Mouse (Mus musculus) midbrain, postnatal 0 days (tissue): ENCODE measurements at regions not wholly inside any gene's neighbourhood (a gene's known extent, or its start where the extent isn't known, plus 50 kb on each side); places are given as distances from the start of the nearest gene placed in this dataset.

Experiments
- ATAC-seq: fragments of 200-750 bp; cut with Nextera tagmentation; 2 replicates; pipeline ENCODE4 v1.8.0; 2017; ENCODE audit warnings: moderate number of reproducible peaks, mild to moderate bottlenecking, moderate TSS enrichment, moderate library complexity; ENCODE audit not compliant: low FRiP score
- DNase-seq: peaks from one replicate; pipeline ENCODE4 v3.0.0-alpha.2; 2015; ENCODE audit warnings: low spot score
- H3K27ac ChIP-seq: fragments of 300-500 bp; sonication (generic); 2 replicates; pipeline ENCODE4 v1.5.1; 2014; ENCODE audit warnings: low read depth, mild to moderate bottlenecking, low read length, mixed read lengths
- H3K27me3 ChIP-seq: fragments of 300-500 bp; sonication (generic); 2 replicates; pipeline ENCODE4 v1.6.1; 2014; ENCODE audit warnings: low read length, control low read depth, mixed read lengths; ENCODE audit not compliant: insufficient read depth
- H3K36me3 ChIP-seq: fragments of 300-500 bp; sonication (generic); 2 replicates; pipeline ENCODE4 v1.6.1; 2014; ENCODE audit warnings: low read length, control low read depth, mixed read lengths; ENCODE audit not compliant: insufficient read depth
- H3K4me1 ChIP-seq: fragments of 300-500 bp; sonication (generic); 2 replicates; pipeline ENCODE4 v1.6.1; 2014; ENCODE audit warnings: mild to moderate bottlenecking, control low read depth, antibody characterized with exemption, low read length, mixed read lengths; ENCODE audit not compliant: insufficient read depth
- H3K4me2 ChIP-seq: fragments of 300-500 bp; sonication (generic); 2 replicates; pipeline ENCODE4 v1.6.1; 2014; ENCODE audit warnings: low read depth, mild to moderate bottlenecking, low read length, mixed read lengths; ENCODE audit not compliant: poor library complexity, severe bottlenecking
- H3K4me3 ChIP-seq: fragments of 300-500 bp; sonication (generic); 2 replicates; pipeline ENCODE4 v1.5.1; 2014; ENCODE audit warnings: low read depth, mild to moderate bottlenecking, low read length, moderate library complexity
- H3K9ac ChIP-seq: fragments of 300-500 bp; sonication (generic); replicated peaks from 2 replicates; pipeline ENCODE4 v1.6.1; 2014; ENCODE audit warnings: mild to moderate bottlenecking, low read length, moderate library complexity, mixed read lengths; ENCODE audit not compliant: poor library complexity, severe bottlenecking
- H3K9me3 ChIP-seq: fragments of 300-500 bp; sonication (generic); 2 replicates; pipeline ENCODE4 v1.6.1; 2016; ENCODE audit warnings: low read length, control low read depth
- CTCF ChIP-seq: IDR thresholded peaks from 2 replicates; pipeline ENCODE4 v1.5.1; 2016; ENCODE audit warnings: antibody characterized with exemption, mild to moderate bottlenecking
- WGBS: fragments of 180-500 bp; shearing (Covaris S2); extraction: QIAGEN DNeasy Blood & Tissue Kit; methylation state at CpG from one replicate; pipeline ENCODE4 v1.1.7; 2014; 5-methylcytosine and 5-hydroxymethylcytosine counted together

GRCm38 (mm10) chr10:126619970-126620369 is 281.2 kb downstream of the Atp23 start:
- no peak overlapping the region for H3K9ac ChIP-seq
- H3K4me2 ChIP-seq: 0 out of 2 replicates have a peak overlapping the region, but pooled peaks have one; percentile 12
- WGBS: 9% methylated on average over 10 of the region's 10 CpGs
- DNase-seq (no peak), ATAC-seq (no peak)
- no peaks in the 10 kb centered on the region for H3K9me3 ChIP-seq
- H3K4me3 ChIP-seq: no peak overlapping the region
- no peaks in the 10 kb centered on the region for H3K27me3 ChIP-seq
- no peak for TF ChIP-seq CTCF
- no peaks in the 10 kb centered on the region for H3K36me3 ChIP-seq
- peaks cover 10% of the 10 kb centered on the region; the same call in 1 of the 2 replicates for H3K4me1 ChIP-seq
- no peak overlapping the region for H3K27ac ChIP-seq

DNA sequence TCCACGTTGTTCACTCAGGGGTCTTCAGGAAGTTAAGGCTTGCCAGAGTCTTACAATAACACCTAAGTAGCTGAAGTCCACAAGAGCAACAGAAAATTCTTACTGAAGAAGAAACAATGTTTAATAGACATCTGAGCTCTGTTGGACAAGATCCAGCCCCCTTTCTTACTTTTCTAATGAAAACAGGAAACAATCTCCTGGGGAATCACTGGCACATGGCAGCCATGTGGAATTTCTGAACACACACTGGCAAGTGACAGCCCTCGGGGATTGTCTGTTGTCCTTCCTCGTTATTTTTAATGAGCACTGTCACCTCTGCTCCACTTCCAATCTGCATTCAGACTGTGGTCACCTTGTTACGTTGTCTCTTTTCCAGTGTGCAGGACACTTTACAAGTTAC is 288.9 kb downstream of the Atp23 start:
- H3K4me3 ChIP-seq: no peak overlapping the region
- H3K9me3 ChIP-seq: no peaks in the 10 kb centered on the region
- H3K4me1 ChIP-seq: 0 out of 2 replicates have a peak, but pooled peaks cover 2% of the 10 kb centered on the region
- ATAC-seq (no peak), DNase-seq (no peak)
- no peak overlapping the region for H3K4me2 ChIP-seq
- H3K27me3 ChIP-seq: no peaks in the 10 kb centered on the region
- no peaks in the 10 kb centered on the region for H3K36me3 ChIP-seq
- H3K27ac ChIP-seq: no peak overlapping the region
- no peak overlapping the region for H3K9ac ChIP-seq
- WGBS: 44% methylated on average over 4 of the region's 4 CpGs
- no peak for TF ChIP-seq CTCF

GRCm38 (mm10) chr10:126610506-126610905 is 290.6 kb downstream of the Atp23 start:
- Histone ChIP-seq H3K27ac (no peak overlapping the region), H3K4me1 (0 out of 2 replicates have a peak, but pooled peaks cover 2% of the 10 kb centered on the region), H3K27me3 (no peaks in the 10 kb centered on the region), H3K36me3 (no peaks in the 10 kb centered on the region), H3K4me2 (no peak overlapping the region), H3K9me3 (no peaks in the 10 kb centered on the region), H3K9ac (no peak overlapping the region), H3K4me3 (no peak overlapping the region)
- WGBS: 52% methylated on average over 8 of the region's 8 CpGs
- no peak for ATAC-seq
- no peak for DNase-seq
- TF ChIP-seq CTCF: no peak

- 83% methylated on average over 2 of the region's 2 CpGs for WGBS
- no peak overlapping the region for H3K27ac ChIP-seq
- ATAC-seq: no peak
Measured at GRCm38 (mm10) chr10:126599686-126600085, 301.5 kb downstream of the Atp23 start.

GRCm38 (mm10) chr10:126568155-126568554 is 333.0 kb downstream of the Atp23 start:
- 36% methylated on average over 8 of the region's 8 CpGs for WGBS
- no peak for DNase-seq
- no peak for ATAC-seq

More at GRCm38 (mm10) chr10:126599686-126600085, 301.5 kb downstream of the Atp23 start:
- Histone ChIP-seq H3K36me3 (no peaks in the 10 kb centered on the region), H3K9ac (no peak overlapping the region), H3K27me3 (no peaks in the 10 kb centered on the region), H3K4me3 (no peak overlapping the region), H3K9me3 (no peaks in the 10 kb centered on the region), H3K4me1 (no peaks in the 10 kb centered on the region), H3K4me2 (no peak overlapping the region)
- DNase-seq: no peak
- TF ChIP-seq CTCF: no peak

DNA sequence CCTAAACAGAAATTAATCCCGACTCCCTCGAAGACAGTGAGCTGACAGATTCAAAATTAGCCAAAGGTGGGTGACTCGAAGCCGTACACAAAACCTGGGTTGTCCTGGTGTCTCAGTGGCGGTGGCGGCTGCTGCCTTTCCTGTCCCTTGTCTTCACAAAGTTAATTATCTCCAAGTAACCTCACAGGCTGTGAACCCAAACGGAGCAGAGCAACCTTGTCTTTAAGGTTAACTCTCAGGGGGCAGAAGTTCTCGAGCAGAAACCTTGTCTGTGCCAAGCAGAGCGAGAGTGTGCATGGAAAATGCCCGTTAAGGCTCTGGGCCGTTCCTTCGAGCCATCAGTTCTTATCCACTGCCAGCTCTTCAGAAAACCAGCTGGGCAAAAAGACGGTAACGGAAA is 335.8 kb downstream of the Atp23 start:
- no peaks in the 10 kb centered on the region for H3K36me3 ChIP-seq
- no peak overlapping the region for H3K4me2 ChIP-seq
- no peaks in the 10 kb centered on the region for H3K27me3 ChIP-seq
- no peaks in the 10 kb centered on the region for H3K9me3 ChIP-seq
- no peak for DNase-seq
- 0 out of 2 replicates have a peak, but pooled peaks cover 3% of the 10 kb centered on the region for H3K4me1 ChIP-seq
- ATAC-seq: no peak
- no peak overlapping the region for H3K27ac ChIP-seq
- no peak for TF ChIP-seq CTCF
- no peak overlapping the region for H3K4me3 ChIP-seq
- 78% methylated on average over 14 of the region's 14 CpGs for WGBS
- H3K9ac ChIP-seq: no peak overlapping the region

More at GRCm38 (mm10) chr10:126568155-126568554, 333.0 kb downstream of the Atp23 start:
- H3K27me3 ChIP-seq: no peaks in the 10 kb centered on the region
- no peak overlapping the region for H3K4me2 ChIP-seq
- 0 out of 2 replicates have a peak, but pooled peaks cover 3% of the 10 kb centered on the region for H3K4me1 ChIP-seq
- H3K27ac ChIP-seq: no peak overlapping the region
- TF ChIP-seq CTCF: no peak
- no peaks in the 10 kb centered on the region for H3K9me3 ChIP-seq
- H3K9ac ChIP-seq: no peak overlapping the region
- no peaks in the 10 kb centered on the region for H3K36me3 ChIP-seq
- no peak overlapping the region for H3K4me3 ChIP-seq
